Mouse (Mus musculus) limb, embryonic 14.5 days (tissue): ENCODE data around the gene Akap8. TPM values are rescaled to one million over a fixed set of nuclear protein-coding genes. Genes with fewer than 3 reads are reported as not detected.

Experiments
- ATAC-seq: fragments of 200-750 bp; cut with Nextera tagmentation; 2 replicates; pipeline ENCODE4 v1.8.0; 2017; ENCODE audit warnings: low read depth, moderate number of reproducible peaks, moderate TSS enrichment; ENCODE audit not compliant: low FRiP score
- DNase-seq: peaks from one replicate; pipeline ENCODE4 v3.0.0-alpha.2; 2015; ENCODE audit warnings: low spot score
- H3K27ac ChIP-seq: fragments of 300-500 bp; sonication (generic); replicated peaks from 2 replicates; pipeline ENCODE4 v1.5.1; 2014; ENCODE audit warnings: low read depth, mild to moderate bottlenecking, low read length, moderate library complexity, mixed read lengths
- H3K27me3 ChIP-seq: fragments of 300-500 bp; sonication (generic); 2 replicates; pipeline ENCODE4 v1.6.1; 2014; ENCODE audit warnings: low read length, mixed read lengths; ENCODE audit not compliant: control insufficient read depth, insufficient read depth
- H3K36me3 ChIP-seq: fragments of 300-500 bp; sonication (generic); 2 replicates; pipeline ENCODE4 v1.6.1; 2014; ENCODE audit warnings: mild to moderate bottlenecking, low read length, moderate library complexity, mixed read lengths; ENCODE audit not compliant: control insufficient read depth, insufficient read depth
- H3K4me1 ChIP-seq: fragments of 300-500 bp; sonication (generic); 2 replicates; pipeline ENCODE4 v1.6.1; 2014; ENCODE audit warnings: antibody characterized with exemption, low read length, mixed read lengths; ENCODE audit not compliant: control insufficient read depth, insufficient read depth
- H3K4me2 ChIP-seq: fragments of 300-500 bp; sonication (generic); replicated peaks from 2 replicates; pipeline ENCODE4 v1.6.1; 2014; ENCODE audit warnings: low read depth, mild to moderate bottlenecking, low read length, moderate library complexity; ENCODE audit not compliant: severe bottlenecking
- H3K4me3 ChIP-seq: fragments of 300-500 bp; sonication (generic); replicated peaks from 2 replicates; pipeline ENCODE4 v1.5.1; 2014; ENCODE audit warnings: low read length
- H3K9ac ChIP-seq: fragments of 300-500 bp; sonication (generic); 2 replicates; pipeline ENCODE4 v1.6.1; 2014; ENCODE audit warnings: mild to moderate bottlenecking, low read depth, low read length, moderate library complexity; ENCODE audit not compliant: severe bottlenecking
- H3K9me3 ChIP-seq: fragments of 300-500 bp; sonication (generic); 2 replicates; pipeline ENCODE4 v1.6.1; 2016; ENCODE audit warnings: low read length; ENCODE audit not compliant: control insufficient read depth
- POLR2A ChIP-seq: fragments of 200-500 bp; IDR thresholded peaks from 2 replicates; pipeline ENCODE4 v1.8.0; 2012; ENCODE audit warnings: inconsistent platforms, mild to moderate bottlenecking, moderate library complexity, borderline replicate concordance; ENCODE audit not compliant: insufficient read depth, insufficient read length; ENCODE audit errors: extremely low read depth
- WGBS: fragments of 180-500 bp; shearing (Covaris S2); extraction: QIAGEN DNeasy Blood & Tissue Kit; methylation state at CpG from one replicate; pipeline ENCODE4 v1.1.7; 2014; 5-methylcytosine and 5-hydroxymethylcytosine counted together
- polyA plus RNA-seq, 2 experiments: library from polyadenylated mRNA; depleted of rRNA in 1 of 2; stranded (reverse) in 1 of 2; unstranded in 1 of 2; fragments of >200 nt; fragmentation: Nextera tagmentation in 1 of 2; extraction: Ambion mirVana in 1 of 2; gene quantifications; 2 replicates each; pipeline versions ENCODE4 v1.2.1 to v1.2.3; 2012 to 2014

Gene Akap8
- polyA plus RNA-seq, 2 experiments = 36.9 to 108 TPM

DNA sequence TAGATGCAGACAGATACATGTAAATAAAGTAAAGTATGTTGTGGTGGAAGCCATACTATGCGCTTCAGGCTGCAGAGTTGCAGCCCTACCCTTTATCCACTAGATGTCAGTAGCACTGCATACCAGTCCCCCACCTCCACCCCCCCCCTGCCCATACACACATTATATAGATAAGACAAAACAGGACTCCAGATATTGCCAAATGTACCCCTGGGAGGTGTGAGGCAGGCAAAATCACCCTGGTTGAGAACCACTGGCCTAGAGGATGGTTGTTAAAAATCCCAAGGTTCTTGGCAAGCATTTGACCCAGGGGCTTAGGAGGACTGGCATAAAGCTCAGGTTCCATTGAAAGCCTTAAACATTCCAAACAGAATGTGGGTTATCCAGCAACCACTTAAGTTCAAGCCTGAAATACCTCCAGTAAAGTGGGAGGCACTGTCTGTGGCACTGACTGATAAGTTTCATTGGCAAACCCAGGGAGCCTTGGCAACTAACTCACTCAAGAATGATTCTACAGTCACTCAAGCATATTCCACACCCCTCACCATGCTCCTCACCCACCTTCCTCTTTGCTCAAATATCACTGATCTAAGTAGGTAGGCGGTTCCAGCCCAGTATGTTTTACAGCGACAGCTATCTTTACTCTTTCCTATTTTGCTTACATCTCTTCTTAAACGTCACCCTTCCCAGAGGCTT, 28.1 kb upstream of the Akap8 start:
- peak overlapping the region; percentile 69 for H3K4me2 ChIP-seq
- H3K4me3 ChIP-seq = peak overlapping the region; percentile 91
- H3K9ac ChIP-seq = no peak overlapping the region; the same call in 1 of the 2 replicates
- no peak for TF ChIP-seq POLR2A
- ATAC-seq (no peak), DNase-seq (peak; percentile 64)
- 16% methylated on average over 4 of the region's 4 CpGs for WGBS
- no peaks in the 10 kb centered on the region for H3K9me3 ChIP-seq
- H3K27me3 ChIP-seq = no peaks in the 10 kb centered on the region
- no peak overlapping the region for H3K27ac ChIP-seq
- H3K4me1 ChIP-seq = peaks cover 9% of the 10 kb centered on the region
- peaks cover 20% of the 10 kb centered on the region for H3K36me3 ChIP-seq

DNA sequence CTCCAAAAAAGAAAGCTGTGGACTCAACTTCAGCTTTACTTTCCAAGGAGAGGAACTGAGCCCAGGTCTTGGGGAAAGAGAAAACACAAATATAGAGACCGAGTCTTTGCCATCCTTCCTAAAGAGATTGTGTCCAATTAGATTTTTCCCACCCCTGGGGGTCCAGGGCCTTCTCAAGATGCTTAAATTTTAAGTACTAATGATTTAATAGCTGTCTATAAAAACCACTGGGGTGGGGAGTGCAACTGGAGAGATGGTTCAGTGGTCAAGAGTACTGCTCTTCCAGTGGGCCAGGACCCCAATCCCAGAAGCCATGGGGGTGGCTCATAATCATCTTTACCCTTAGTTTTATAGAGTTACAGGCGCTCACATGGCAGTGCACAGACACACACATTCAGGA, 27.4 kb upstream of the Akap8 start:
- H3K4me1 ChIP-seq = peaks cover 9% of the 10 kb centered on the region
- H3K4me2 ChIP-seq = no peak overlapping the region
- H3K36me3 ChIP-seq = peaks cover 20% of the 10 kb centered on the region
- DNase-seq (no peak), ATAC-seq (no peak)
- H3K4me3 ChIP-seq = no peak overlapping the region
- H3K9me3 ChIP-seq = no peaks in the 10 kb centered on the region
- TF ChIP-seq POLR2A = no peak
- no peak overlapping the region for H3K27ac ChIP-seq
- no peaks in the 10 kb centered on the region for H3K27me3 ChIP-seq
- WGBS = 77% methylated on average over 2 of the region's 2 CpGs
- peak overlapping the region; percentile 12; the same call in 1 of the 2 replicates for H3K9ac ChIP-seq

DNA sequence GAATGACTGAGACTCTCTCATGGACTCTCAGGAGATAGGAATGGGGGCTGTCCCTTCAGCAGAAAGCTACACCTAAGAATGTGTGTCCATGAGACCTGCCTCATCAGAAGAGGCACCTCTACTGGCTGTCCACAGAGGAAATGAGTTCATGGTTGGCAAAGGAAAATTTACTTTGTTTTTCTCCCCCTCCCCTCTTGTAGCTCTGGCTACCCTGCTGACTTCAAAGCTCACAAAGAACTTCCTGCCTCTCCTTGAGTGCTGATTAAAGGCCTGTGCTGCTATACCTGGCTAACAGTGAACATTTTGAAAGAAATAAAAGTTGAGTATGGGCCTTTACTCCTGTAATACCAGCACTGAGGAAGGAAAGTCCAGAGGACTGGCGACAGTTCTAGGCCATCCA, 20.1 kb upstream of the Akap8 start:
- no peaks in the 10 kb centered on the region for H3K4me1 ChIP-seq
- no peak for DNase-seq
- 94% methylated on average over 1 of the region's 1 CpGs for WGBS
- no peak overlapping the region for H3K27ac ChIP-seq
- no peak for TF ChIP-seq POLR2A
- no peak for ATAC-seq
- H3K36me3 ChIP-seq = peaks cover 57% of the 10 kb centered on the region
- no peaks in the 10 kb centered on the region for H3K27me3 ChIP-seq
- H3K4me3 ChIP-seq = no peak overlapping the region
- no peaks in the 10 kb centered on the region for H3K9me3 ChIP-seq
- H3K4me2 ChIP-seq = no peak overlapping the region
- no peak overlapping the region for H3K9ac ChIP-seq

DNA sequence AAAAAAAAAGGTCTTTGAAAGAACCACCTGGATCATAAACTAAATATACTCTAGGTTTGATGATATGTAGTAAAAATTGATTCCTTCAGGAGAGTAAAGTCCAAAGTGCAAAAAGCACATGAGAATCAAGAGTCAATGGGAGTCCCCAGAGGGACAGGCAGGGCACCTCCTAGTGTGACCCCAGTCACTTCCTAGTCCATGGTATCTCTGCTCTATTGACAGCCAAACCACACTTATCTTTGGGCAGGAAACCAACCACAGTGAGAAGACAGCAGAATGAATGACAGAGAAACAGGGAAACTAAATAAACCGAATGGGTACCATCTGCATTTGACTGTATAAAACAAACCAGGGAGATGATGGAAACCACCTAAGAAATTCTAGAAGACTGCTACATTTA, 19.1 kb upstream of the Akap8 start:
- 83% methylated on average over 1 of the region's 1 CpGs for WGBS
- no peak overlapping the region for H3K9ac ChIP-seq
- no peak for TF ChIP-seq POLR2A
- H3K4me1 ChIP-seq = no peaks in the 10 kb centered on the region
- DNase-seq (no peak), ATAC-seq (no peak)
- H3K4me2 ChIP-seq = no peak overlapping the region
- H3K27me3 ChIP-seq = no peaks in the 10 kb centered on the region
- H3K36me3 ChIP-seq = peaks cover 65% of the 10 kb centered on the region
- no peak overlapping the region for H3K4me3 ChIP-seq
- H3K9me3 ChIP-seq = no peaks in the 10 kb centered on the region
- H3K27ac ChIP-seq = no peak overlapping the region

DNA sequence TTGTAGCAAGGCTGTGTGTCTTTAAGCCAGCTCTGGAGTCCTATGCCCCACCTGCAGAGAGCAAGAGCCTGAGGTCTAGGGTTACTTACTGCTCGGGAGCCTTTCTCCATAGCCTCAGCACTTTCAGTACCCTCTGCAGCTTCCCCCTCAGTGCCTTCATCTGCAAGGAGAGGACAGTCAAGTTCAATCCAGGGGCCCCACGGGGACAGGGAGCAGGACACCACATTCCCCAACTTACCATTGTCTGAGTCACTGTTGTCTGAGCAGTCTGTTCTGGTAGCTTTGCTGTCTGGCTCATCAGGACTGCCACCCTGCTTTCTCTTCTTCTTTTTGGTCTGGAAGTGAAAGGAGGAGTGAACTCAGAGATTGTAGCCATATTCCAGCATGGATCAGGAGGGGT, 14.8 kb upstream of the Akap8 start:
- WGBS = 78% methylated on average over 2 of the region's 2 CpGs
- Histone ChIP-seq H3K4me3 (no peak overlapping the region), H3K4me1 (no peaks in the 10 kb centered on the region), H3K36me3 (peaks cover 77% of the 10 kb centered on the region), H3K9ac (no peak overlapping the region), H3K4me2 (no peak overlapping the region), H3K27me3 (no peaks in the 10 kb centered on the region), H3K27ac (no peak overlapping the region), H3K9me3 (no peaks in the 10 kb centered on the region)
- ATAC-seq (no peak), DNase-seq (no peak)
- TF ChIP-seq POLR2A = no peak

DNA sequence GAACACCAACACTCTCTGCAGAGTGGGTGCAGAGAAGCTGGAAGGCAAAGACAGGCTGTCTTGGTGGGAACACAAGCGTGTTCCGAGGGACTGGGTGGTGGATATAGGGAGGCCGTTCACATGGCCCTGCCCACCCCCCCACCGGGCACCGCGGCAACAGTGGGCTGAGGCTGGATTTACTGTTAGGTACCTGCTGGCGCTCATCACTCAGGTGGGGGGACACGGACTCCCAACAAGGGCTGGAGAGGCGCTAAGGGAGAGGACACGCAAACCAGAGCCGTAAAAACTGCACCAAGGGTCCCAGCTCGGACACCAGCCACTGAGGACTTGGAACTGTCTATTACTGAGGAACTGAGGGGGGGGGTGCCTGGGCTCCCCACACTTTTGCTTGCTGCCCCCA, 13.9 kb upstream of the Akap8 start:
- no peak for ATAC-seq
- 92% methylated on average over 12 of the region's 12 CpGs for WGBS
- Histone ChIP-seq H3K9ac (no peak overlapping the region), H3K4me2 (no peak overlapping the region), H3K27ac (no peak overlapping the region), H3K9me3 (no peaks in the 10 kb centered on the region), H3K4me3 (no peak overlapping the region), H3K4me1 (no peaks in the 10 kb centered on the region), H3K27me3 (no peaks in the 10 kb centered on the region), H3K36me3 (peaks cover 75% of the 10 kb centered on the region)
- TF ChIP-seq POLR2A = no peak
- no peak for DNase-seq
